8 mouse cellular contexts compared by ENCODE assay signal in the genomic region with DNA sequence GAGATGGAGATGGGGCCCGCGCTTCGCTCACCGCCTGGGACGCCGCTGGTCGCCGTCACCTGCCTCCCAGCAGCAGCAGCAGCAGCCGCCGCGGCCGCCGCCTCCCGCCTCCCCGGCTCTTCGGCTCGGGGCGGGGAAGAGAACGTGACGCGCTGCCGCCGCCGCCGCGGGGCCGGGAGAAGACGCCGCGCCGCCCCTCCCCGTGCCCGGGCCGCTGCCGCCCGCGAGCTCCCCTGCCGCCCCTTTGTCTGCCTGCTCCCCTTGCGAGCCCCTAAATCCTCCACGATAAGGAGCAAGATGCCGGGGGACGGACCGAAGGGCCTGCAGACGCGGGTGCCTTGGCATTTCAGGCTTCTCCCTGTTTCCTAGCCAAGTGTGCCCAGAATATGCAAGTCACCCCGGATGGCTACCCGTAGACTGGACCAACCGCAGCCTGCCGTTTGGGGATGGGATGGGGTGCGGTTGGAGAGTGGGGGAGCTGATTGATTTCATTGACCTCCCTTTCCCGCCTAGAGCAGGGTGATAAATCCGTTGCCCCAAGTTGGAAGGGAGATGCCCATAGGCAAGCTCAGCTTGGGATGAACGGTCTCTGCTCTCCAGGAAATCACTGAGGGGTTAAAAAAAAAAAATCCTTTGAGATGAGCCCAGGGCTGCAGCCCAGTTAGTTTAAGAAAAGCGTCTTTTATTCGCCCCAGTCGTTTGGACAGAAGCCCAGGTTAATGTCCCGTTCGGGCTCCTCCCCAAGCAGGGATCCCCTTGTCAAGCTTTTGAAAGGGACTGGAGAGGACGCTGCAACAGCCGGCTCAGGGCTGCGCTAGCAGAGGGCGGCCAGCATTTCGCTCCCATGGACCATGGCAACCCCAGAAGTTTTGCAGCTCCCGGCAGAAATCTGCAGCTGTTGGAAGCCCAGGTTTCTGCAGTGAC. TPM values are rescaled to one million over a fixed set of nuclear protein-coding genes. Genes with fewer than 3 reads are reported as not detected.
DNase-seq lines count a peak whose midpoint lies in the region; ATAC-seq and TF ChIP-seq lines count a peak whose summit lies in the region.

A gene (minus strand): TSS at position 398 of the 924 bp plus-strand sequence.

- peak within 1 kb of the TSS; percentile 94 for H3K9ac ChIP-seq in lung, embryonic 14.5 days

- ATAC-seq in frontal cortex, adult (ENCODE audit: low TSS enrichment): peak; percentile 74
- peak; percentile 64 for ATAC-seq in lung, embryonic 14.5 days (ENCODE audit: insufficient read depth)
- ATAC-seq in neutrophil, adult 5-6 weeks (ENCODE audit: extremely low read depth, insufficient number of reproducible peaks, low FRiP score, poor library complexity, severe bottlenecking): peak; percentile 25; the same call in 1 of the 2 replicates

- peak; percentile 55 for DNase-seq in R1 (ENCODE audit: low read depth, low spot score)
- DNase-seq in cerebellum, adult 9-10 months: peak; percentile 70
- DNase-seq in heart, postnatal 36 days: peak; percentile 77 to 83
- peak; percentile 47 to 71 for DNase-seq in layer of hippocampus, adult 2 months (ENCODE audit: low spot score in 2 of 2)
- peak; percentile 81 for DNase-seq in lung, embryonic 14.5 days
- peak; percentile 70 for DNase-seq in thymus, postnatal 0 days (ENCODE audit: low spot score)

- peak within 1 kb of the TSS; percentile 86 for H3K4me3 ChIP-seq in layer of hippocampus, adult 2 months
- peak within 1 kb of the TSS; percentile 93 for H3K4me3 ChIP-seq in lung, embryonic 14.5 days (ENCODE audit: low read depth, low read length)

- intact Hi-C loops in heart, postnatal 36 days (cut with DNase I): loop anchor here (5.0 kb wide), 2 partner anchors 42 to 57 kb away; no protein-coding TSS in a partner anchor

- H3K9me3 ChIP-seq in lung, embryonic 14.5 days (ENCODE audit: low read depth, low read length): no peaks in the 10 kb centered on the region

- H3K36me3 ChIP-seq in lung, embryonic 14.5 days (ENCODE audit: insufficient read depth): no peaks in the 10 kb centered on the region

- no peak for TF ChIP-seq CTCF in layer of hippocampus, adult 2 months (conservative IDR thresholded peaks at IDR 0.05)
- no peak for TF ChIP-seq CTCF in lung, embryonic 14.5 days (IDR thresholded peaks at IDR 0.05; ENCODE audit: low read depth)

- under 1% methylated on average over 61 of the region's 64 CpGs for WGBS in lung, embryonic 14.5 days

- H3K27ac ChIP-seq in layer of hippocampus, adult 2 months: peak within 1 kb of the TSS; percentile 91
- H3K27ac ChIP-seq in lung, embryonic 14.5 days (ENCODE audit: low read depth): peak within 1 kb of the TSS; percentile 96

- H3K27me3 ChIP-seq in lung, embryonic 14.5 days (ENCODE audit: insufficient read depth, low read length): no peaks in the 10 kb centered on the region

- peaks cover 12% of the 10 kb centered on the region; the same call in 1 of the 2 replicates for H3K4me1 ChIP-seq in lung, embryonic 14.5 days (ENCODE audit: insufficient read depth)

- H3K4me2 ChIP-seq in lung, embryonic 14.5 days: peak within 1 kb of the TSS; percentile 95

RNA-seq across cellular contexts. Expression of the gene that starts here (rescaled TPM):
- 100 to 1,000 TPM; 164 to 217 TPM for total RNA-seq in heart, postnatal 36 days (2021)
- total RNA-seq in layer of hippocampus, adult 2 months (2021): 100 to 1,000 TPM; 136 to 144 TPM
- polyA plus RNA-seq in lung, embryonic 14.5 days (2014; fragmentation: Nextera tagmentation; extraction: Ambion mirVana): 33.8 and 33.9 TPM in 2 replicates
- total RNA-seq in neutrophil, adult 5-6 weeks (2017): 186 and 205 TPM in 2 replicates
- 30.6 and 33.7 TPM in 2 replicates for polyA plus RNA-seq in thymus, postnatal 0 days (2015; fragmentation: Nextera tagmentation; extraction: Ambion mirVana)

Comparison
In these comparisons a context has a peak if more than half of its experiments do, and no peak if none do; other contexts are left out.
1. Peak in every context shown above with its lines: DNase-seq, ATAC-seq, H3K4me3 ChIP-seq and H3K27ac ChIP-seq.